Mouse (Mus musculus) brain, adult 2 months (tissue): Measurements from ENCODE around the gene Arhgef17.

Experiments
- DNase-seq: peaks from one replicate; pipeline ENCODE4 v3.0.0; 2011; ENCODE audit warnings: low read depth, low spot score

Gene Arhgef17

GRCm38 (mm10) chr7:100916526-100916925 lies 15.4 kb downstream of the Arhgef17 start:
- no peak for DNase-seq

- DNase-seq: no peak
Measured at GRCm38 (mm10) chr7:100915204-100915603, 16.7 kb downstream of the Arhgef17 start.

DNA sequence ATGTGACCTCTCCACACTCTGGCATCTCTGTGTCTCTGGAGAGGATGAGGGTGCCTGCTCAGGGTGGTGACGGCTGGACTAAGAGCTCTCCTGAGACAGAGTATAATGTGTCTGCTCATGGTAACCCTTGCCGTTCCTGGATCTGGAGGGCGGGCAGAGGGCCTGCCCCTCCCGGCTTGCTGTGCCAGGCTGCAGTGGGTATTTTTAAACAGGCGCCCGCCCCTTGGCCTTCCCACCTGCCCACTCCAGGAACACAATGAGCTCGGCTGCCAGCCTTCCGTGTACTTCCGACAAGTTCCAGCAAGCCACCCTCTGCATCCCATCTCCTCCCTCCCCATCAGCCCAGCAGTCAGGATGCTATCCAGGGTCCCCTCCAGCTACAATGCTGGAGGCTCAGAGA lies 20.1 kb downstream of the Arhgef17 start:
- DNase-seq: peak; percentile 80

GRCm38 (mm10) chr7:100911246-100911770 lies 20.6 kb downstream of the Arhgef17 start:
- DNase-seq: no peak

- no peak for DNase-seq
Measured at GRCm38 (mm10) chr7:100908567-100908966, 23.3 kb downstream of the Arhgef17 start.

GRCm38 (mm10) chr7:100908061-100908460 lies 23.8 kb downstream of the Arhgef17 start:
- no peak for DNase-seq

- peak; percentile 77 for DNase-seq
Measured at GRCm38 (mm10) chr7:100907231-100907630, 24.7 kb downstream of the Arhgef17 start.

DNA sequence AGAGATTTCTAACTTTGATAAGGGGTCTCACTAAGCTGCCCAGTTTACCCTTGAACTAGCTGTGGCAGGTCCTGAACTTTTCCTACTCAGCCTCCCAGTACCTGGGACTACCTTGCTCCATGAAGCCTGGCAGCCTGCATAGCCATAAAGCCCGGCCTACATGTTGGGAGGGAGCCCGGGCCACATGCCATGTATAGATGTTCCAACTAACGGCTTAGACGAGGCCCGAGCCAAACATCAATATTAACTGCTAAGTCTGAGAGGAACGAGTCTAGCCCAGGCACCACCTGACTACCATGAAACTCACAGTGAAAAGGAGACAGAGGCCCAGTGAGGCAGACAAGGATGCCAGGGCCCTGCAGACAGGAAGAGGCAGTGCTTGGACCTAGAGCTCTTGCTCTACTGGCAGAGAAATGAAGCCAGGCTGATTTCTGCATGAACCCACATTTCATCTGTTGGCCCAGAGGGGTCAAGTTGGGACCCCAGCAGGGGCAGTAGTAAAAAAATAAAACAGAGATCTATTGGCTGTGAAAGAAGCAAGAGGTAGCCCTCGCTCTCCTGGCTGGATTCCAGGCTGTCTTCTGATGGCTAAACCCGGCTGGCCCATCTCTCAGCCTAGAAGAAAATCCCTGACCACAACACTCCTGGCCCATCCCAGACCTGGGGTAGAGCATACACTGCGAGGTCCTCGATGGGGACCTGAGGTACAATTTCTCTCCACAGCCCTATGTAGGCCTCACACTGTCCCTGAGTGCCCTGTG lies 25.7 kb downstream of the Arhgef17 start:
- no peak for DNase-seq

- DNase-seq: no peak
Measured at GRCm38 (mm10) chr7:100905037-100905436, 26.9 kb downstream of the Arhgef17 start.

DNA sequence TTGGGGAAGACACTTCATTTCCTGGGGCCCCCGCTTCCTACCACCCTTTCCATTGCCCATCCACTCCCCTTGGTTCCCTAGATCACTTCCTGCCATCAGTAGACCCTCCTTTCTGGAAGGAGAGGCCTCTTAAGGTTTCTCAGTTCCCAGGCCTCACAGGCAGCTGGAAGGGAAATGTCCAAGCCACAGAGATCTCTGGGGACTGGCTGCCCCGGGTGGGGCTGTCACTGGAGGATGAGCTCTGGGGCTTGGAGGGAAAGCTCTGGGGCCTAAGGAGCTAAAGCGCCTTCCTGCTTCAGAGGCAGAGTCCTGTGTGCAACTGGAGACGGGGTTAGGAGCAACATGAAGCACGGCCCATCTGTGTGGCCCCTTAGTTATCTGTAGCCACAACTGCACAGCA lies 27.3 kb downstream of the Arhgef17 start:
- no peak for DNase-seq

GRCm38 (mm10) chr7:100902451-100903137 lies 29.3 kb downstream of the Arhgef17 start:
- peak; percentile 68 for DNase-seq

DNA sequence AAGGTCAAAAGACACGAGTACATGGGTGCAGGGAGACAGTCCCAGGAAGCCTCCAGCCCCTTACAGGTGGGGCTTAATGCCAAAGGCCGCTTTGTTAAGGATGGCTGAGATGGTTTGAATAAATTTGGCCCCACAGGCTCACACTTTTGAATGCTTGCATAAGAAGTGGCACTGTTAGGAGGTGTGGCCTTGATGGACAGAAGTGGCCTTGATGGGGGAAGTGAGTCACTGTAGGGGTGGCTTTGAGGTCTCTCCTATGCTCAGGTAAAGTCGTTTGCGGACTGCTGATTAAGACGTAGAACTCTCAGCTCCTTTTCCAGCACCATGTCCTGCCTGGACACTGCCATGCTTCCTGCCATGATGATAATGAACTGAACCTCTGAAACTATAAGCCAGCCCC lies 34.1 kb downstream of the Arhgef17 start:
- no peak for DNase-seq

DNA sequence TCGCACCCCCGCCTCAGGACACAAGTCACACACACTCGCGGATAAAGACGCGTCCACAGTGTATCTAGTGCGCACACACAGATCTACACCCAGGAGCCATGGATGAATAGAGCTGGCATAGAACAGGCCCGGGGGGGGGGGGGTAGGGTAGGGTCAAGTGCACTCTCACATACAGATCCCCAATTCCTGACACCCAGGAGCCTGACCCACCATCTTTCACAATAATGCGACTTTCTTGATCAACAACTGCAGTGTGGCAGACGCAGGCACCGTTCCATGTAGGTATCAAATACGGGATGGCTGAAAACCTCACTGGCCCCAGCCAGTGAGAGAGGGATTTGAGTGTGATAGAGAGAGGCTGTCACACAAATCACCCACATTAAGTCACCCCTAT lies 37.1 kb downstream of the Arhgef17 start:
- no peak for DNase-seq

DNA sequence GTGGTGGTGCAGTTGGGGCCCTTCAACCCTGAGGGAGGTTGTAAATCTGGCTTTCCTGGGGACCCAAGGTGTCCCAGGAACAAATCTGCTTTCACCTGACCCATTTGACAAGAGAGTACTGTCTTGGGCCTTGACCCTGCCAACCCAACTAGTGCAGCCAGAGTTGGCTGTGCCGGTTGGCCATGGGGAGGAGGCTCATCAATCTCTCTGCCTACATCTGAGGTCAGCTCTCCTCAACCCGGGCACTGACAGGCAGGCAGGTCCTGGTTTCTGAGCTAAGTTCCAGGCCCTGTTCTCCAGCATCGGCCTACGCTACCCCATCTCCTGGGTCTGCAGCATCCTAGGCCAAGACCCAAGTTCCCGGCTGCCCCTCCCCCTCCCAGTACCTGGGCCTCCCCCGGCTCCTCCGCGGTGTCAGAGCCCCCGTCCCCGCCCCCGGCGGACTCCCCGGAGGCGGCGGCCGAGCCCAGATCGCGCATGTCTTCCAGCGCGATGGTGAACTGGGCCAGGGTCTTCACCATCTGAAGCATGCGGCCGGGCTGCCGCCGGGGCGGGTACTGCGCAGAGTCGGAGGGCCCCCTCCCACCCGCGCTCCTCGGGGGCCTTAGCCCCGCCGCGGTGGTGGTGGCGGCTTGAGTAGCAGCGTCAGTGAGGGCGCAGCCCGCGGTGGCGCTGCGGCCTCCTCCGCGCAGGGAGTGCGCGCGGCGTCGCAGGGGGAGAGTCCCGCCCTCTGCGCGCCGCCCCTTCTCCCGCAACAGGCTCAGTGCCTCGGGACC lies 37.7 kb downstream of the Arhgef17 start:
- DNase-seq: peak; percentile 86

- DNase-seq: peak; percentile 77
Measured at GRCm38 (mm10) chr7:100893249-100894056, 38.5 kb downstream of the Arhgef17 start.

- peak; percentile 75 for DNase-seq
Measured at GRCm38 (mm10) chr7:100886535-100886934, 45.4 kb downstream of the Arhgef17 start.

DNA sequence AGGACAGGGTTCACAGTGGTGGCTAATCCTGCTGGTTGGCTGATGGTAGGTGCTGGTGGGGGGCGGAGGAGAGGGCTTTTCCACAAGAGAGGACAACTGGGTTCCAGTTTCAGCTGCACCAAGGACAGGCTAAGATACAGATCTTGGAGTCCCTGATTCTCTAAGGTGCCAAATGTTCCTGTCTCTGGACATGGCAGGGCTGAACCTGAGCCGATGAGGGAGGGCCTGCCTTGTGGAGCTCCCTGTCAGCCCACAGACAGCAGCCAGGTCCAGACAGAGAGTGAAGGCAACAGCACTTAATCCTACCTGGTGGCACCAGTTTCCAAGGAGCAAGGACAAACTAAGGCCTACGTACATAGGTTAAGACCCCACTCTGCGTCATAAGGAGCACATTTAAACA lies 47.4 kb downstream of the Arhgef17 start:
- no peak for DNase-seq

- DNase-seq: no peak
Measured at GRCm38 (mm10) chr7:100881950-100882349, 50.0 kb downstream of the Arhgef17 start.

- no peak for DNase-seq
Measured at GRCm38 (mm10) chr7:100881531-100881930, 50.4 kb downstream of the Arhgef17 start.

DNA sequence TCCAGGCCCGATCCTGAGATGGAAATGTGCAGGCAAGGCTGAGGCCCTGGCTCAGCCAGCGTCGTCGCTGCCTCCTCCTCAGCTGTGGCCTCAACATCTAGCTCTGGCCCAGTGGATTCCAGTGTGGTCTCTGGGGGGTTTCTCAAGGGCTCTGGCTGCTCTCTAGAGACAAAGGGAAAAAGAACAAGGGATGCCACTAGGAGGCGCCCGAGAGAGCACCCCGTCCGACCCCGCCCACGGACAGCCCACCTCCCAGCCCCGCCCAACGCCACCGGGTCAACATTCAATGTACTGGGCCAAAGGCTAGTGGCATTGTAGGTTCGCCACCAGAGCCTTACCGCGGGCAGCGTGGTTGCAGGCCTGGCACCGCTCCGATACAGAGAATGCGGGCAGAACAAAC lies 52.3 kb downstream of the Arhgef17 start:
- DNase-seq: peak; percentile 45

- no peak for DNase-seq
Measured at GRCm38 (mm10) chr7:100876771-100877170, 55.1 kb downstream of the Arhgef17 start.
